Comparison of ENCODE assay signal across 9 mouse cellular contexts in the genomic region with DNA sequence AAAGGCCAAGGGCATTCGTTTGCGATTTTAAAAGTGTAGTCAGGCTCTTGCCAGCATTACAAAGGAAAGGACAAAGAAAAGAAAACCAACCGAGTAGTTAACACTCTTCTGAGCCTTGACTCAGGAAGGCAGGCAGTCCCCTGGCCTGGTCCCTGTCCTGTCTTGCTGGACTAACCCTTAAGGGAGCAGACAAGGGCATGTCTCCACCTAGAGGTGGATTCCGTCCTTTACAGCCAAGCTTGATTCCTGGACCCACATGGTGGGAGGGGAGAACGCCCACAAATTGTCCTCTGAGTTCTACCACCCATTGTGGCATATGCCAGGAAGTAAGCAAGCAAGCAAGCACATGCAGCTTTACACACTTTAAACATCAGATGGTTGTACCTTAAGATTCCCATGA. TPM values are rescaled to one million over a fixed set of nuclear protein-coding genes. Genes with fewer than 3 reads are reported as not detected.
DNase-seq lines count a peak whose midpoint lies in the region; ATAC-seq and TF ChIP-seq lines count a peak whose summit lies in the region.
"Had no signal": no experiment of that assay in that cellular context is flagged by ENCODE, and none has a peak within 500 bp of the region (broad histone marks: within the 10 kb centered on the region; RNA-seq: fewer than 3 reads in every experiment).

No protein-coding gene starts in this region.

- peaks cover 40% of the 10 kb centered on the region for H3K36me3 ChIP-seq in kidney, embryonic 16.5 days (ENCODE audit: insufficient read depth, low read length)

- ATAC-seq in kidney, embryonic 16.5 days (ENCODE audit: low FRiP score, low TSS enrichment), result peak; percentile 70; the same call in 1 of the 2 replicates
- peak; percentile 60 for ATAC-seq in megakaryocyte, adult 5-6 weeks (ENCODE audit: poor library complexity, severe bottlenecking)
- ATAC-seq in erythroblast, adult 5-6 weeks (replicated peaks; ENCODE audit: low FRiP score, poor library complexity, severe bottlenecking), result no peak

- peak; percentile 52 for TF ChIP-seq CTCF in left cerebral cortex, adult 2 months (IDR thresholded peaks at IDR 0.05)

- no peak overlapping the region for H3K27ac ChIP-seq in left cerebral cortex, adult 2 months
- no peak overlapping the region for H3K27ac ChIP-seq in kidney, embryonic 16.5 days (ENCODE audit: low read length)

- WGBS in kidney, embryonic 16.5 days, result 31% methylated on average over 5 of the region's 5 CpGs

- no peaks in the 10 kb centered on the region for H3K9me3 ChIP-seq in kidney, embryonic 16.5 days (ENCODE audit: low read length)

- H3K27me3 ChIP-seq in kidney, embryonic 16.5 days (ENCODE audit: insufficient read depth, low read length), result no peaks in the 10 kb centered on the region

- DNase-seq in left cerebral cortex, adult 2 months (ENCODE audit: extremely low spot score in 1 of 2, low spot score in 2 of 2), result peak; percentile 27 to 39
- no peak for DNase-seq in left cerebral cortex, adult 8-10 months (ENCODE audit: low spot score in 2 of 2)
- DNase-seq in R1 (ENCODE audit: low read depth, low spot score), result peak; percentile 52
- peak; percentile 25 for DNase-seq in embryo, embryonic 9.5 days (ENCODE audit: extremely low spot score)
- DNase-seq in thymus, postnatal 25 days, result peak; percentile 67

- intact Hi-C loops in left cerebral cortex, adult 2 months (cut with DNase I), result loop anchor here (2.0 kb wide), 1 partner anchor 49 kb away; no protein-coding TSS in a partner anchor

- no peak overlapping the region for H3K9ac ChIP-seq in kidney, embryonic 16.5 days (replicated peaks; ENCODE audit: low read length)

- H3K4me2 ChIP-seq in kidney, embryonic 16.5 days (replicated peaks; ENCODE audit: low read depth, low read length), result no peak overlapping the region

- no peak overlapping the region for H3K4me3 ChIP-seq in left cerebral cortex, adult 2 months
- H3K4me3 ChIP-seq in kidney, embryonic 16.5 days (ENCODE audit: low read length), result no peak overlapping the region

- H3K4me1 ChIP-seq in kidney, embryonic 16.5 days (ENCODE audit: insufficient read depth, low read length), result no peaks in the 10 kb centered on the region

RNA-seq across cellular contexts. Expression of a gene that starts 38.0 kb away (rescaled TPM):
- 1 to 10 TPM; 2.1 to 3.2 TPM for total RNA-seq in left cerebral cortex, adult 2 months (2021)
- 1 to 10 TPM in 2 of 4 experiments, under 1 TPM in 2; 0.58 to 1.6 (median 1.0) TPM for total RNA-seq in left cerebral cortex, adult 8-10 months (2022)
- polyA plus RNA-seq in kidney, embryonic 16.5 days (2015; fragmentation: Nextera tagmentation; extraction: Ambion mirVana), result 0.34 and 0.76 TPM in 2 replicates
- not detected in 2 replicates for total RNA-seq in megakaryocyte, adult 5-6 weeks (2015)
- total RNA-seq in megakaryocyte, adult 5-6 weeks (2017), result not detected in 2 replicates
- total RNA-seq in erythroblast, adult 5-6 weeks (2015; ENCODE audit: low replicate concordance), result not detected in 2 replicates
- not detected in 2 replicates for total RNA-seq in erythroblast, adult 5-6 weeks (2017; ENCODE audit: low replicate concordance)
- polyA plus RNA-seq: liver, embryonic 16.5 days had no signal

RNA-seq across cellular contexts. Expression of a gene that starts 59.4 kb away (rescaled TPM):
- 10 to 100 TPM; 23.4 to 28.5 TPM for total RNA-seq in left cerebral cortex, adult 2 months (2021)
- total RNA-seq in left cerebral cortex, adult 8-10 months (2022), result 10 to 100 TPM; 20.8 to 25.6 (median 22.7) TPM
- polyA plus RNA-seq in kidney, embryonic 16.5 days (2015; fragmentation: Nextera tagmentation; extraction: Ambion mirVana), result 10.3 and 10.4 TPM in 2 replicates
- total RNA-seq in megakaryocyte, adult 5-6 weeks (2015), result 9.4 and 11.5 TPM in 2 replicates
- total RNA-seq in megakaryocyte, adult 5-6 weeks (2017), result 18.9 and 19.3 TPM in 2 replicates
- total RNA-seq in erythroblast, adult 5-6 weeks (2015; ENCODE audit: low replicate concordance), result 1.9 and 7.9 TPM in 2 replicates
- 3.8 and 6.3 TPM in 2 replicates for total RNA-seq in erythroblast, adult 5-6 weeks (2017; ENCODE audit: low replicate concordance)

Comparison
In these comparisons a context has a peak if more than half of its experiments do, and no peak if none do; other contexts are left out.
1. DNase-seq: peak in left cerebral cortex, adult 2 months (2 of 2), R1 (single experiment), embryo, embryonic 9.5 days (single experiment) and thymus, postnatal 25 days (single experiment); none in left cerebral cortex, adult 8-10 months (0 of 2).